Mouse (Mus musculus) liver, postnatal 0 days (tissue): ENCODE results near the gene Rpp21.

ENCODE experiments used
- CTCF ChIP-seq: sonication (generic); IDR thresholded peaks from 2 replicates; pipeline ENCODE4 v1.5.1; 2016; ENCODE audit warnings: antibody characterized with exemption, low read depth
- EP300 ChIP-seq: IDR thresholded peaks from 2 replicates; pipeline ENCODE4 v1.6.1; 2016; ENCODE audit warnings: antibody characterized with exemption, low read depth, mild to moderate bottlenecking

GRCm38 (mm10) chr17:36229046-36229445, 28.8 kb downstream of the Rpp21 start:
- TF ChIP-seq CTCF: no peak
- TF ChIP-seq EP300: no peak
